Mouse (Mus musculus) T-helper 17 cell (primary cell): ENCODE data around the gene Sbf1.

Source experiments
- in situ Hi-C, 2 experiments: fragments of 300-600 bp; cut with MboI, MseI; formaldehyde crosslinking; loops; 1 replicate in 1 of 2; 2 replicates in 1 of 2; pipeline ENCODE4 v1.15.1; 2025; ENCODE audit warnings: high pct_unique_total_duplicates in 2 of 2

Sbf1 gene

DNA sequence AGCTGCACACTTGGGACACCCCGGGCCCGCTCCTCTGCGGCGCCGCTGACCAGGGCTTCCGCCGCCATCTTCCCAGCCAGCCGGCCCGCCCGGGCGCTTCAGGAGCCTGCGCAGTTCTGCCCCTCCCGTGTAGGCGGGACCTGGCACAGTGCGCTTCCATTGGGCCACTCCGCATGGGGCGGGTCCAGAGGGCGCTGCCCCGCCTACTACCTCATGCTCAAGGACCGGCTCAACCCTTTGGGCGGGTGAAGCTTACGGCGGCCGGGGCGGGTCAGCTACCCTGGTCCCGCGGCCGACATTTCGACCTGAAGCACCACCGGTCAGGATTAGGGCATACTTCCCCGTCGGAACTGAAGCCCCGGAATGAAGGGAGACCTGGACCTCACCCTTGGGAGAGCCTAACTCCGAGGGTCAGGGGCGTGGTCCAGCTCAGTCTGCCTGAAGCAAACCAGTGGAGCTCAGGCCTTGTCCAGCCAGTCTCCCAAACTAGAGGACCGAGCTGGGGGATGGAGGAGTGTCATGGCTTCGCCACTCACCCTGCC lies at the start of gene Sbf1:
TSS of gene Sbf1 (minus strand) at position 122 of the 542 bp plus-strand sequence.
- in situ Hi-C loops: no loop called here

- in situ Hi-C loops: no loop called here
Measured at GRCm38 (mm10) chr15:89363051-89363450, 47.9 kb upstream of the Sbf1 start.

GRCm38 (mm10) chr15:89358784-89359183 lies 43.7 kb upstream of the Sbf1 start:
- in situ Hi-C loops: no loop called here

GRCm38 (mm10) chr15:89356372-89356771 lies 41.3 kb upstream of the Sbf1 start:
- in situ Hi-C loops: no loop called here

- in situ Hi-C loops: no loop called here
Measured at GRCm38 (mm10) chr15:89355241-89356187, 40.4 kb upstream of the Sbf1 start, which contains the start of the genes Lmf2 and Ncaph2. Gene Lmf2 (minus strand): TSS chr15:89355659. Gene Ncaph2 (plus strand): TSS chr15:89355719.

GRCm38 (mm10) chr15:89354455-89354854 lies 39.3 kb upstream of the Sbf1 start:
- in situ Hi-C loops: loop anchor here in 1 of 2 experiments (5.0 kb wide), 1 partner anchor 73 kb away; the partner anchor contains the start of genes C730034F03Rik, Chkb, Cpt1b and Gm44502

DNA sequence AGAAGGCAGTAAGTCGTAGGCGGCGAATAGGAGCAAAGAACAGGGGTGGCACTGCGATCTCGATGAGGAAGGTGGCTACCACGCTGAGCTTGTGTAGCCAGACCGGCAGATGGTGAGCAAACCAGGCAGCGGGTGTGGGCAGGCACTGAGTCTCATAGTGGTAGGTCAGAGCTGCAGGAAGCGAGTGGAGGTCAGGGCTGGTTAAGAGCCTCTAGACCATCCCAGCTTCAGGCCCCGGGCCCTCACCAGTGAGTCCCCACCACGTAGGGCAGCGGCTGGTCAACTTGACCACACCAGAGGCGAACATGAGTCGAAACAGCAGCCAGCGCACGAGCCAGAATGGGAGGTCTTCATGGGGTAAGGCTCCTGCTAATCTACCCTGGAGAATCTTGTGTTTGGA lies 38.7 kb upstream of the Sbf1 start:
- in situ Hi-C loops: loop anchor here in 1 of 2 experiments (5.0 kb wide), 1 partner anchor 73 kb away; the partner anchor contains the start of genes C730034F03Rik, Chkb, Cpt1b and Gm44502

DNA sequence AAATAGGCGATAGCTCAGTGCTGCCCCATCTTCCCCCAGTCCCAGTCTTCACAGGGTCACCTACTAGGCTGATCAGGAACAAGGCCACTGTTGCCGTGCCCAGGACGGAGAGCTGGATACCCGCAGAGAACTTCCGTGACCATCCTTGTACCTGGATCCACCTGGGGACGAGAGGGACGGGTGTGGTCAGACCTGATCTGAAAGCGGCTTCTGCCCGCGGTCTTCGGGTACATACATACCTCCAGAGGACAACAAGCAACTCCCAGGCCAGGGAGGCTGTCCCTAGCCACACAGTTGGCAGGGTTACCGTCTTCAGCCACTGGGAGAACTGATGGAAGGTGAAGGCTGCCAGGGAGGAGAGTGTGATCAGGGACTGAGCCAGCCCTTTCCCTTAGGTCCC lies 37.7 kb upstream of the Sbf1 start:
- in situ Hi-C loops: loop anchor here in 1 of 2 experiments (5.0 kb wide), 1 partner anchor 75 kb away; the partner anchor contains the start of genes C730034F03Rik, Chkb, Cpt1b and Gm44502

GRCm38 (mm10) chr15:89352054-89352453 lies 36.9 kb upstream of the Sbf1 start:
- in situ Hi-C loops: loop anchor here in 1 of 2 experiments (5.0 kb wide), 1 partner anchor 75 kb away; the partner anchor contains the start of genes C730034F03Rik, Chkb, Cpt1b and Gm44502

- in situ Hi-C loops: loop anchor here in 1 of 2 experiments (5.0 kb wide), 1 partner anchor 76 kb away; the partner anchor contains the start of genes C730034F03Rik, Chkb, Cpt1b and Gm44502
Measured at GRCm38 (mm10) chr15:89351302-89351701, 36.2 kb upstream of the Sbf1 start.

- in situ Hi-C loops: loop anchor here in 1 of 2 experiments (5.0 kb wide), 1 partner anchor 77 kb away; the partner anchor contains the start of genes C730034F03Rik, Chkb, Cpt1b and Gm44502
Measured at GRCm38 (mm10) chr15:89350447-89350846, 35.3 kb upstream of the Sbf1 start.

DNA sequence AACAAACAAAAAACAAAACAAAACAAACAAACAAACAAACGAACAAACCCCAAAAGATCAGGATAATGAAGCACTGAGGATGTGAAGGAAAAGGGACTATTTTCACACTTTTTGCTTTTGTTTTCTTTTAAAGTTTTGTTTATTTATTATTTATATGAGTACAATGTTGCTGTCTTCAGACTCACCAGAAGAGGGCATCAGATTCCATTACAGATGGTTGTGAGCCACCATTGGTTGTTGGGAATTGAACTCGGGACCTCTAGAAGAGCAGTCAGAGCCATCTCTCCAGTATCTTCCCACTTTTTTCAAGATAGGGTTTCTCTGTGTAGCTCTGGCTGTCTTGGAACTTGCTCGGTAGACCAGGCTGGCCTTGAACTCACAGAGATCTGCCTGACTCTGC lies 28.2 kb upstream of the Sbf1 start:
- in situ Hi-C loops: no loop called here

DNA sequence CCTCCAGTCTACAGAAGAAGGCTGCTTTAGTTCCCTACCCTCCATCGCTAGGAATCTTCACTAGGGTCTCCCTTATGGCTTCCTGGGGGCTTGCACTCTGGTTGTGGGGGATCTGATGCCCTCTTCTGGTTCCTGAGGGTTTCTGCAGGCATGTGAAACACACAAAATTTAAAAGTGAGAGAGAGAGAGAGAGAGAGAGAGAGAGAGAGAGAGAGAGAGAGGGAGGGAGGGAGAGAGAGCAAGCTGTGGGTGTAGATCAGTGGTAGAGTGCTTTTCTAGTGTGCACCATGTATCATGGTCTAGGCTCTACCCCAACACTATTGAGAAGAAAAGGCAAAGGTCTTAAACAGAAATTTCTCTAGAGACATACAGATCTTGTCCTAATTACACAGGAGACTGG lies 26.6 kb upstream of the Sbf1 start:
- in situ Hi-C loops: no loop called here

- in situ Hi-C loops: no loop called here
Measured at GRCm38 (mm10) chr15:89340136-89340535, 25.0 kb upstream of the Sbf1 start.

GRCm38 (mm10) chr15:89339696-89340095 lies 24.6 kb upstream of the Sbf1 start:
- in situ Hi-C loops: no loop called here

GRCm38 (mm10) chr15:89336422-89336821 lies 21.3 kb upstream of the Sbf1 start:
- in situ Hi-C loops: no loop called here

- in situ Hi-C loops: no loop called here
Measured at GRCm38 (mm10) chr15:89334774-89335537, 19.8 kb upstream of the Sbf1 start.

- in situ Hi-C loops: no loop called here
Measured at GRCm38 (mm10) chr15:89334271-89334670, 19.2 kb upstream of the Sbf1 start, which contains the start of gene Miox. Gene Miox (plus strand): TSS chr15:89334398.

GRCm38 (mm10) chr15:89326441-89326840 lies 11.3 kb upstream of the Sbf1 start:
- in situ Hi-C loops: loop anchor here in 1 of 2 experiments (10.0 kb wide), 1 partner anchor 892 kb away; no protein-coding TSS in a partner anchor

DNA sequence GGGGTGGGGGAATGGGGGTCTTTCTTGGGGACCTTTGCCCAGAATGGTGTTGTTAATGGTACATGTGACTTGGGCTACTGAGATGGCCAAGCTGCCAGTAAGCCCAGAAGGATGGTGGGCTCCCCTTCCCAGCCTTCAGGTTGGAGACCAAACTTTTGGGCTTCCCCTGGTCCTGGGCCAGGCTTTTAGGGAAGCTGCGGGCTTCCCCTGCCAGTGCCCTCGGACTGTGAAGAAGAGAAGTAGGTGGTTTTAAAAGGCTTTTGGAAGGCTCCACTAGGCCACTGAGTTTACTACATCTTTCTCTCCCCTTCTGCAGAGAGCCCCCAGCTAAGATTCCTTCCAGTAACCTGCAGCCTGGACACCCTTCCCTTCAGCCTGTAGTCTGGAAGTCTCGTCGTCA lies 8.5 kb upstream of the Sbf1 start:
- in situ Hi-C loops: loop anchor here in 1 of 2 experiments (10.0 kb wide), 1 partner anchor 889 kb away; no protein-coding TSS in a partner anchor
